ENCODE assay signal across 8 mouse cellular contexts in the genomic region with DNA sequence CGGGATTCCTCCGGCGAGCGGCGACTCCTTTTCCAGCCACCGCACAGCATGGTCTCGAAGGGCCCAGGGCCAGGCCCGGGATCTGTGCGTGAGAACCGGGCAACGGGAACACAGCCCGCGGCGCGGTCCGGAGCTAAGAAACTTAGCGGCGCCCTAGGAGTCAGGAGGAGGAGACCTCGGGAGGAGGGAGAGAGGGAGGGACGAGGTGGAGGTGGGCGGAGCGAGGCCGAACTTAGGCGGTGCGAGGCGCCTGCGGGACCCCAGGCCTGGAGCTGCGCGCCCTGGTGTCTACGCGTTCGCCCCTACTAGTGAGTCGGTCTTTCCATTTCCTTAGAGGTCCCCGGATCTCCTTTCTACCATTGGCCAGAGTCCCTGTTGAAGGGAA. TPM values are rescaled to one million over a fixed set of nuclear protein-coding genes. Genes with fewer than 3 reads are reported as not detected.
DNase-seq lines count a peak whose midpoint lies in the region; ATAC-seq and TF ChIP-seq lines count a peak whose summit lies in the region.

Gene Plcd3, minus strand, starts transcription at position 178 of the 385 bp plus-strand sequence.
Gene Acbd4, plus strand, starts transcription at position 202 of the 385 bp plus-strand sequence.

- WGBS in intestine, embryonic 15.5 days = 0% methylated on average over 31 of the region's 34 CpGs
- 0% methylated on average over 34 of the region's 34 CpGs for WGBS in limb, embryonic 10.5 days
- under 1% methylated on average over 34 of the region's 34 CpGs for WGBS in midbrain, embryonic 10.5 days
- WGBS in small intestine, adult 2 months = under 1% methylated on average over 34 of the region's 34 CpGs

- H3K9ac ChIP-seq in intestine, embryonic 15.5 days = peak within 1 kb of the TSS; percentile 61

- H3K27me3 ChIP-seq in intestine, embryonic 15.5 days (replicated peaks) = peaks cover 9% of the 10 kb centered on the region; the same call in 1 of the 2 replicates
- H3K27me3 ChIP-seq in limb, embryonic 10.5 days (ENCODE audit: low read depth, poor library complexity, severe bottlenecking) = peaks cover 92% of the 10 kb centered on the region
- peaks cover 91% of the 10 kb centered on the region for H3K27me3 ChIP-seq in midbrain, embryonic 10.5 days (ENCODE audit: low read depth, poor library complexity, severe bottlenecking)
- H3K27me3 ChIP-seq in small intestine, adult 2 months (ENCODE audit: control insufficient read depth, insufficient read depth, low read length) = no peaks in the 10 kb centered on the region

- peak within 1 kb of the TSS; percentile 59 for H3K4me3 ChIP-seq in intestine, embryonic 15.5 days (replicated peaks)
- peak within 1 kb of the TSS; percentile 63 for H3K4me3 ChIP-seq in limb, embryonic 10.5 days
- peak within 1 kb of the TSS; percentile 60 for H3K4me3 ChIP-seq in midbrain, embryonic 10.5 days
- H3K4me3 ChIP-seq in small intestine, adult 2 months (ENCODE audit: low read depth, low read length) = peak within 1 kb of the TSS; percentile 78

- TF ChIP-seq CTCF in small intestine, adult 2 months (IDR thresholded peaks at IDR 0.05; ENCODE audit: extremely low read depth, insufficient read length, insufficient replicate concordance, low read depth, low read length) = no peak

- peak; percentile 70 for DNase-seq in CD4-positive, CD25-positive, alpha-beta regulatory T cell, adult 2 months (ENCODE audit: low read depth, low spot score)
- DNase-seq in embryo, embryonic 11 days = peak; percentile 87
- peak; percentile 71 to 85 for DNase-seq in gastrocnemius, postnatal 4 days (ENCODE audit: low spot score in 2 of 2)
- peak; percentile 81 for DNase-seq in limb, embryonic 10.5 days (ENCODE audit: low spot score)
- DNase-seq in midbrain, embryonic 10.5 days (ENCODE audit: low spot score) = peak; percentile 78

- no peaks in the 10 kb centered on the region for H3K9me3 ChIP-seq in intestine, embryonic 15.5 days
- no peaks in the 10 kb centered on the region for H3K9me3 ChIP-seq in limb, embryonic 10.5 days (replicated peaks)
- H3K9me3 ChIP-seq in midbrain, embryonic 10.5 days (replicated peaks) = no peaks in the 10 kb centered on the region

- H3K4me1 ChIP-seq in intestine, embryonic 15.5 days (replicated peaks) = peaks cover 38% of the 10 kb centered on the region
- peaks cover 62% of the 10 kb centered on the region for H3K4me1 ChIP-seq in limb, embryonic 10.5 days
- peaks cover 60% of the 10 kb centered on the region for H3K4me1 ChIP-seq in midbrain, embryonic 10.5 days
- peaks cover 23% of the 10 kb centered on the region for H3K4me1 ChIP-seq in small intestine, adult 2 months (ENCODE audit: control insufficient read depth, insufficient read depth, insufficient read length, low read length)

- no peak for ATAC-seq in CD4-positive, CD25-positive, alpha-beta regulatory T cell, adult 4 months
- peak; percentile 52 for ATAC-seq in intestine, embryonic 15.5 days

- H3K36me3 ChIP-seq in intestine, embryonic 15.5 days = no peaks in the 10 kb centered on the region
- H3K36me3 ChIP-seq in limb, embryonic 10.5 days = no peaks in the 10 kb centered on the region
- H3K36me3 ChIP-seq in midbrain, embryonic 10.5 days = no peaks in the 10 kb centered on the region
- peaks cover 12% of the 10 kb centered on the region for H3K36me3 ChIP-seq in small intestine, adult 2 months (ENCODE audit: control insufficient read depth, insufficient read depth, low read length)

- peak within 1 kb of the TSS; percentile 95 for H3K4me2 ChIP-seq in intestine, embryonic 15.5 days (replicated peaks)

- no peak within 1 kb of the TSS for H3K27ac ChIP-seq in intestine, embryonic 15.5 days
- peak within 1 kb of the TSS; percentile 76 for H3K27ac ChIP-seq in limb, embryonic 10.5 days
- peak within 1 kb of the TSS; percentile 58 for H3K27ac ChIP-seq in midbrain, embryonic 10.5 days (replicated peaks)
- peak within 1 kb of the TSS; percentile 48 for H3K27ac ChIP-seq in small intestine, adult 2 months (ENCODE audit: insufficient read depth, low read depth, low read length)

- TF ChIP-seq POLR2A in small intestine, adult 2 months (IDR thresholded peaks at IDR 0.05; ENCODE audit: low read depth, low read length) = peak; percentile 58; the same call in 1 of the 2 replicates

RNA-seq across cellular contexts. Expression of gene Plcd3, which starts in this region (rescaled TPM):
- under 1 TPM; 0.41 to 0.51 TPM for polyA plus RNA-seq in CD4-positive, CD25-positive, alpha-beta regulatory T cell, adult 4 months (2017; shearing (Covaris generic))
- 10 to 100 TPM in 1 of 2 experiments, 1 to 10 TPM in 1; 9.3 to 12.4 TPM for total RNA-seq in gastrocnemius, postnatal 4 days (2021)
- polyA plus RNA-seq in intestine, embryonic 15.5 days (2015; fragmentation: Nextera tagmentation; extraction: Ambion mirVana) = 1.8 and 2.0 TPM in 2 replicates
- polyA plus RNA-seq in limb, embryonic 10.5 days (2016; fragmentation: Nextera tagmentation; extraction: Ambion mirVana) = 1.5 and 1.8 TPM in 2 replicates
- 1.4 TPM in 2 replicates for polyA plus RNA-seq in midbrain, embryonic 10.5 days (2016; fragmentation: Nextera tagmentation; extraction: Ambion mirVana)
- polyA plus RNA-seq in small intestine, adult 2 months (2012; rRNA removed) = 3.1 and 4.8 TPM in 2 replicates

RNA-seq across cellular contexts. Expression of gene Acbd4, which starts in this region (rescaled TPM):
- 10 to 100 TPM; 19.7 to 25.2 TPM for polyA plus RNA-seq in CD4-positive, CD25-positive, alpha-beta regulatory T cell, adult 4 months (2017; shearing (Covaris generic))
- 10 to 100 TPM; 45.0 to 53.0 TPM for total RNA-seq in gastrocnemius, postnatal 4 days (2021)
- polyA plus RNA-seq in intestine, embryonic 15.5 days (2015; fragmentation: Nextera tagmentation; extraction: Ambion mirVana) = 17.4 and 22.0 TPM in 2 replicates
- 4.0 and 5.1 TPM in 2 replicates for polyA plus RNA-seq in limb, embryonic 10.5 days (2016; fragmentation: Nextera tagmentation; extraction: Ambion mirVana)
- 10.7 and 12.5 TPM in 2 replicates for polyA plus RNA-seq in midbrain, embryonic 10.5 days (2016; fragmentation: Nextera tagmentation; extraction: Ambion mirVana)
- 89.3 and 234 TPM in 2 replicates for polyA plus RNA-seq in small intestine, adult 2 months (2012; rRNA removed)
